Mouse (Mus musculus) cerebellum, postnatal 14 days (tissue): Measurements from ENCODE around the gene Wnt11.

Source experiments
- DNase-seq, 2 experiments: peaks; one replicate each; pipeline ENCODE4 v3.0.0; 2021; ENCODE audit warnings: mixed read lengths in 2 of 2

Gene Wnt11

DNA sequence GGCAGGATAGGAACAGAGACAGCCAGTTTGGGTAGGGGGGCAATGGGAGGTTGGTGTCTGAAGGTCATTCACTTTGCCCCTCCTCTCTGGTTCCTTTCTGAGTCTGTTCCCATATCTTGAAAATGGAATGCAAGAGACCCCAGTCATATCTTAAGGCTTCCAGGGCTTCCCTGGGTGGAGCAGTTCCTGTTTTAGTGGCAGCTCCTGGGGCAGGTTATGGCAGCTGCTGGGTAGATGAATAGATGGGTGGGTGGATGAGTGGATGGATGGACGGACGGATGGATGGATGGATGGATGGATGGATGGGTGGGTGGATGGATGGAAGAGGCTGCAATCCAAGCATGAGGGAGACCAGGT is 32.9 kb downstream of the Wnt11 start:
- no peak for DNase-seq

DNA sequence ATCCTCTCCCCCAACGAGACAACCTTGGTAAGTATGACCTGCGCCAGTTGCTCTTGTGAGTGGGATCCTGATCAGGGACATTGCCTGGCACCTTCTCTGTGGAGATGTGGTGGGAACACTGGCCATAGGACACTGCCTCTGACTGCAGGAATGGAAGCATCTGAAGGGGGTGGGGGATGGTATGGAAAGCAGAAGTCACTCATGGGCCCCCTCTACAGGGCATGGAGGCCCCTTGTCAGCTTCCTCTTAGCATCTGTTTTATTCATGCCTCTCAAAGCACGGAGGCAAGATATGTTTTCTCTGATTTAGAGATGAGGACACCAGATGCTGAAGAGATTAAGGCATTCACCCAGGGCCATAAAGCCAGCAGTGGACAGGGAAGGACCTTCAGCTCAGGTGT is 34.2 kb downstream of the Wnt11 start:
- DNase-seq = no peak

DNA sequence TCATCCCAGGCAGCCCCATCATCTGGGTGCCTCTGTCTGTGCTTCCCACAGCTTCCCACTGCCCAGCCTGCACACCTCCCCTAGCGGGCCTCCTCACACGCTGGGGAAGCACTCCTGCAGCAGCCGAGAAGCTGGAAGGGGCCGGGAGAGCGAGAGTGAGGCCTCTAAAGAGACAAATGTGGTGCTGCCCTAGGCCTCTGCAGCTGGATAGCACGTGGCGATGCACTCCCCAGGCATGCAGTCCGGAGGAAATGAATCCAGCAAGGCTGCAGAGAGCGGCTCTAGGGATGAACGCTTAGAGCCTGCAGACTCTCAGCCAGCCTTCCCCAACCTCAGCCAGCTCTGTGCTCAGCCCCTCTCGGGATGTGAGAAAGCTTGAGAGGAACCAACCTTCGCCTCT is 35.9 kb downstream of the Wnt11 start:
- no peak for DNase-seq

DNA sequence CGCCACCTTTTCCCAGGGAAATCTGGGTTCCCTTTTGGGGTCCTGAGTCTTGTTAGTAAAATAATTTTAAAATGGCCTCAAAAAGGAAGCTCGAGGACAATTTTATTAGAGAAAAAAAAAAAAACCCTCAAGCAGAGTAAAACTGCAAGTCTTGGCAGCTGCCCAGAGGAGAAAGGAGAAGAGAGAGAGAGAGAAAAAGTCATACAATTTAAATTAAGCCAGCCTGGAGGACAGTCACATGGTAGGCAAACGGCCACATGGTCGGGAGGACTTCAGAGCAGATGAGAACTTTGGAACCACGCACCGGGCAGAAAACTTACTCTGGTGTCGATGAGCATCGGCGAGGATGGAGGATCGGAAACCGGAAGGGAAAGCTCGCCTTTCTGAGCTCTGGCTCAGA is 37.0 kb downstream of the Wnt11 start:
- no peak for DNase-seq

DNA sequence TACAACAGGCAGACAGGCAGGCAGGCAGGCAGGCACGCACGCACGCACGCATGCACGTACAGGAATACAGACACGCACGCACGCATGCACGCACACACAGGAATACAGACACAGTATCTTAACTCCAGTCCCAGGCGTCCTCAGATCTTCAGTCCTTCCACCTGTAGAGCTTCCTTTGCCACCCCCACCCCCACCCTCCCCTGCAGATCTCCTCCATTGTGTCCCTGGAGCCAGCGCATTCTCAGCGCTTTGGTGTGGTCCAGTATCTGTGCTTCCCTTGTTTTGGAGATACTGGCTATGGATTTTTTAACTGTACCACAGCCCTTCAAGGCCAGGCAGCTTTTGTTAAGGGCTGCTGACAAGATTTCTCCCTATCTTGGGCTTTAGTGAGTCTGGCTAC is 38.4 kb downstream of the Wnt11 start:
- DNase-seq = no peak

DNA sequence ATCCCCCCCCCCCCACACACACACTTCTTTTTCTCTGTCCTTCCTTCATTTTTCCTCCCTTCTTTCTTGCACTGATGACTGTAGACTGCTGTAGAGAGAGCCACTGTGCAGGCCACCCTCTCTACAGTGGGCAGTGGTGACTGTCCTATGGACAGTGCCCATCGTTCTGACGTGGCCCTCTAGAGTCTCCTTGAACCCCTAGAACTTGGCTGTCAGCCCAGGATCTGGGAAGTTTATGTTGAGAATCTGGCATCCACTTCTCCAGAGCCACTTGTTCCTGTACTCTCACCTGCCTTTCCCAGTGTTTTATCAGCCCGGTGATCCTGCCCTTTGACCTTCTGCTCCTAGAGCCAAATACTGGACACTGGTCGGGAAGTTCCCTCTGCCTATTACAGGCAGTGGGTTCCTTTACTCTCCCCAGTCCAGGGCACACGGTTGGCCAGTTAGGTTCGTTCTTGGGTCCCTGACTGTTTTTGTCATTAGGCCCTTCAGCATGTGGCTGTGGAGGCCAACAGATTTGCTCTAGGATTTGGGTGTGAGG is 39.6 kb downstream of the Wnt11 start:
- no peak for DNase-seq

DNA sequence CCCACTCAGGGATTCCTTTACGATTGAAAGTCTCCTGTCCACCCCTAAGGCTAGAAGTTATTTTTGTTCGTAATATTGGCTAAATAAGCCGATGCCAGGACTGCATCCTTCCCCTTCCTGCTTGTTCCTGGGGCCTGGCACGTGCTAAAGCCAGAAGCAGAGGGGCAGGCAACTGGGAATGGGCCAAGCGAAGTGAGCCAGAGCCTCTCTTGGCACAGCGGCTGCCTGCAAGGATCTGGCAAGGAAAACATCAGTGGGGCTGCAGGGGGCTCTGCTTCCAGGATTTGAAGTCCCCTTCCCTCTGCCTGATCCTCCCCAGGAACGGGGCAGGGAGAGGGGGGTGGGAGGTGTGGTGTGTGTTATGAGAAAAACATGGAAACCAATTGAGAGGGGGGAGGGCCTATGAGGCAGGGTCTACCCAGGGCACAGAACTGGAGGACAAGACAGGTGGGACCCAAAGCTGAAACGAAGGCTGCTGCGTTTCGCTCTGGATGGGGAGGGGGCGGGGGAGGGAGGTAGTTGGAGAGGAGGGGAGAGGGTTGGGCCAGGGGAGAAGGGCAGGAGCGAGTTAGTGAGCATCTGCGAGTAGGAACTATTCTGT is 40.6 kb downstream of the Wnt11 start:
- peak; percentile 84 to 86 for DNase-seq

DNA sequence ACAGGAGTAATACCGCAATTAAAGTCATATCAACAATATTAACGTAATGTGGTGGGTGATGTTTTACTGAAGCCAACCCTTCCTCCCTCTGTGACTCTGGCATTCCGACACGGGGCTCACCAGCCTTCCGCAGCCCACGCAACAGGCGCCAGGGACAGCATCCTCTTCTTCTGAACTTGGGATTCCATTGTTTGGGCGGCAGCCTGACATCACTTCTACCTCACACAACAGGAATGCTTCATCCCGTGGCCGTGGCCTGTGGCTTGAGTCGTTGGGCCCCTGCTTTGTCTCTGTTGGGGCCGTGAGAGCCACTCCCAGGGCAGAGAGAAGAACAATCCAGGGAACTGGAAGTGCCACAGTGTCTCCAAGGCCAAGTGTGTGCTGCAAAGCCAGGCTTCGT is 41.2 kb downstream of the Wnt11 start:
- DNase-seq = no peak

DNA sequence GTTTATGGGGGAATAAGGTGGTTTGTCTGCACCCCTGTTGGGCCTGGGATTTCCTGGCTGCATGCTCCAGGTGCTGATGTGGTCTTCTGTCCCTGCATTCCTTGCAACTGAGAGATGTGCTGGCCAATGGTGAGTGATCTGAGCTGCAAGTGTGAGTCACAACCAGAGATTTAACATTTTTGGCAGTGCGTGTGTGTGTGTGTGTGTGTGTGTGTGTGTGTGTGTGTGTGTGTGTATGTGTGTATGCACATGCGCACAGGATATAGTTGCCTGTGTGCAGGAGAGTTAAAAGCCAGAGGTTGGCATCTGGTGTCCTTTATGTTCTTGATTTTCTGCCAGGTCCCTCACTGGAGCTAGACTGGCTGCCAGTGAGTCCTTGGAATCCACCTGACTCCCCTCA is 44.3 kb downstream of the Wnt11 start:
- no peak for DNase-seq

DNA sequence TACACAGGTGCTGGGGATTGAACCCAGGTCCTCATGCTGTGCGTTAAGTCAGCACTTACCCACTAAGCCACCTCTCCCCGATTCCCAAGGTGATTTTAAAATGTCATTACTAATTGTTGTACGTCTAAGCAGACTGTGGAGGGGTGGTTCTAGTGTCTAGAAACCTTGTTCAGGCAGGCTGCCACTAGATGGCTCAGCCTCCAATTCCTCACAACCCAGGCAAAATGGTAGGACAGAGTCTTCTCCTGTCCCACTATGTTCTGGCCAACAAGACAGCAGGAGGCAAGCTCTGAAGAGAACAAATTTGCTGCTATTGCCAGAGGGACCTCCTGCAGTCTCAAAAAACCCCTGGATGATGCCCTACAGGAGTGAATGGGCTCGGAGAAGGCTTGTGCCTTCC is 47.0 kb downstream of the Wnt11 start:
- peak; percentile 48 to 60 for DNase-seq

DNA sequence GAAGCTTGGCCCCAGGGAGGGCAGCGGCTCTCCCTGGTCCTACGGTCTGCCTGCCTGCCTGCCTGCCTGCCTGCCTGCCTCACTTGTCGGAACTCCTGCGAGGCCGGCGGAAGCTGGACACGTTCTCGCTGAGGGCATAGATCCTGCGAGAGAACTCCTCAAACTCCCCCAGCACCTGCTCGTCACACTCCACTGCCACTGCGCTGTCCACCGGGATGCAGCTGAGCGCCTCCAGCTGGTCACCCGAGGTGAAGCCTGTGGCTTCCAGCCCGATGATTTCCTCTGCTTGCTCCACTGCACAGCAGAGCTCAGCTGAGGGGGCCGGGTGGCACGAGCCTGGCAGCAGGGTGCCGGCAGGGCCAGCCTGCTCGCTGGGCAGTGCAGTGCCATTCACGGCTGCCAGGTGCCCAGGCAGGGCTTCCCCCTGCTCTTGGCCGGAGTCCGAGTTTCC is 52.9 kb downstream of the Wnt11 start:
- DNase-seq = peak; percentile 82 to 88

DNA sequence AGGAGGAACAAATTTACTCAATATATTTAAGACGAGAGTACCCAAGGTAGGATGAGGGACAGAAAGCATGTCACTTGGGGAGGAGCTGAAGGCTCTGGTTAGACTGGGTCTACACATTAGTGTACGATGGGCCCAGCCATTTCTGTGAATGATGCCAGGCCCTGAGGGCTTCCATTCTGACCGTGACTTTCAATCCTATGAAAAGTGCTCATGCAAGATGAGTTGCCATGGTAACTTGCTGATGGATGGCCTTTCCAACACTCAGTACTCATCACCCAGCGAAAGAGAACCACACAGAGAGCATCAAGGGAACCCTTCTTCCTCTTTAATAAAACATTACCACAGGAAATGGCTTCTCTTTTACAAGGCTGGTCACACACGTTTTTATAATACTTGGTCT is 53.9 kb downstream of the Wnt11 start:
- DNase-seq = peak; percentile 42 to 45

DNA sequence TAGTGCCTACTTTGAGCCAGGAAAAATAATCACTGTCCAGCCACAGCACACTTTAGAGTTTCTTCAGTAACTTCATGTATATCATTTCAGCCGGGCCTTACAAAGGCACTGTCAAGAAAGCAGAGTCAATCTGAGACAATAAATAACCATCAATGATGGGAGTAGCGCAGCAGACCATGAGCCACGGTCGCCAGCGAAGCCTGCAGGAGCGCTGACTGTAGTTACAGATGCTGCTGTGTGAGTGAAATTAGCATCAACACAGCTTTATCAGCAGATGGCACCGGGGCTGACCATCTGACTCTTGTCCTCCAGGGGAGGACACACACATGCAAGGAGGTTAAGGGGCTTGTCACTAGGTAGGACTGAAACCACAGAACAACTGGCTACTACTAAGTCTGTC is 54.3 kb downstream of the Wnt11 start:
- peak in 1 of 2 experiments; percentile 33 for DNase-seq

DNA sequence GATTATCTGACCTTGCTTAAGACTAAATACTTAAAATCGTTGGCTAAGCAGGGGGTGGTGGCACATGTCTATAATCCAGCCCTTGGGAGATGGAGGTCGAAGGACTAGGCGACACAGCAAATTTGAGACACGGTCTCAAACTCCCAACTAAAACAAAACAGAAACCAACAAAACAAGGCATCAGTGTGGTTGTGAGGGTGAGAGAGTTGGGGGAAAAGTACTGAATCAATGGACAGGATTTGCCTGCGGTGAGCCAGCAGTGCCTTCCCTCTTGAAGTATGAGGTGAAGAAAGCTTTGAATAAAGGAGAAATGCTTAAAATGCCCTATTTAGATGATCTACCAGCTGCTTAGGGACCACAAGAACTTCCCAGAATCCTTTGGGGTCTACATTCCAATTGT is 58.2 kb downstream of the Wnt11 start:
- DNase-seq = no peak

DNA sequence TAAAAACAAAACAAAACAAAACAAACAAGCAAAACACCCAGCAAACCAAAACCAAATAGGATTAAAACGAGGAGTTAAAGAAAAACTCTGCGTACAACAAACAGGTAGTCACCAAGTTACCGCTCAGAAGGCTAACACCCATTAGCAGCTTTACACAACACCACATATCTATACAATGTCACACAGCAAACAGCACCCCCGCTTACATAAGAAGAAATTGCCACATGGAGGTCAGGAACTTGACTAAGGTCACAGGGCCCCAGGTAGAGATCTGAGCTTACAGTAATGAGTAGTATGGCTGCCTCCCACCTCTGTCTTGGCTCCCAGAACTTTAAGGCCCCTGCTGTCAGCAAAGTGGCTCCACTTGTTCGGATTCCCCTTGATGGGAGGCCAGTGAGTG is 59.4 kb downstream of the Wnt11 start:
- DNase-seq = no peak

DNA sequence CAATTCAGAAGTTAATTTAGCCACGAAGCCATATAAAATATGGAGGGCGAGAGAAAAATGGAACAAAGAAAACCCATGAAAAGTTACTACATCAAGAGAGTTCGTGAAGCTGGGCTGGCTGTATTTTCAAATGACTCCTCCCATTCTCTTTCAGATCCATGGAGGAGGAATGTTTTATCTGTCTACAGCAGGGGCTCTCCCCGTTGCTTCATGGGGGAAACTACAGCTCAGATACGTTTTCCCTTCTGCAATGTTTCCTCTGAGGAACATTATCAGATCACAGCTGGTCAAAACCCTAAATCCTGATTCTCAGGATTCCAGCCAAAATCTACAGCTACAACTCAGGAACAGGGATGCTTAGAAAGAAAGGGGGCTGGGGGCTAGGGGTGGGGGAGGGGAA is 59.9 kb downstream of the Wnt11 start:
- DNase-seq = no peak

DNA sequence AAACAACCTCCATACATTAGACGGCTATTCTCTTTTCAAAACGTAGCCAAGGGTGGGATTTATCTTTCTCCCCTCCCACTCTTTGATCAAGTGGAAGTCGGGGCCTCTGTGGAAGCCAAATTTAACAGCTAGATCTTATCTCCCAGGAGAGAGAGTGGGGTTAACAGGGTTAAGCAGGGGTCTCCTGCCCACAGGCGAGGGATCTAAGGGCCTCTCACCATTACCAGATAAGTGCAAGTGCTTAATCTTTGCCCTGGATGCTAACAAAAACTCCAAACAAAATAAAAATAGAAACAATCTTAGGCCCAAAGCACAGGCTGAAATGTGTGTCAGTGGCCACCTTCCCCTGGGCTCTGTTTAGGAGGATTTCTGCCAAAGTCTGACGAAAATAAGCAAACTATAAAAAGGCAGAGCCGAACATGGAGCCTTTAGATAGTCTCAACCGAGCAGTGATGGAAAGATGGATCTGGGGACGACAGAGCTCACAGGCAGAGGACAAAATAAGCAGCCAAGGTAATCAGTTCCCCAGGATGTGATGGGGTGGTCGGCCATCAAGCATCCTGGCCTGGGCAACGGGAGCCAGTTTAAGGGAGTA is 60.7 kb downstream of the Wnt11 start:
- DNase-seq = no peak

DNA sequence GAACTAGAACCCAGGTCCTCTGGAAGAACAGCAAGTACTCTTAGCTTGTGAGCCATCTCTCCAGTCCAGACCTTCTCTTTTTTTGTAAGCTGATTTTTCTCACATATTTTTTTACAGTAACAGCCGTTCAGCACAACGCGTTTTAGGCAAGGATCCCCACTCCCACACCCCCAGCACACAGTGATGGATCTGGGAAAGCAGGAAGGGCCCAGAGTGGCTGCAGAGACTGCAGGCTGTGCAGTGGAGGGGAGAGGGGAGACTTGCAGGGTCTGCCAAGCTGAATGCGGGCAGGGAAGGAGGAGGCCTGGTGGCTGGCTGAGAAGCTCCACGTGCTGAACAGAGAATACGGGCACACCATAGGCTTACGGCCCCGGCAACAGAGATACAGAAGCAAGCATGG is 62.4 kb downstream of the Wnt11 start:
- DNase-seq = no peak

DNA sequence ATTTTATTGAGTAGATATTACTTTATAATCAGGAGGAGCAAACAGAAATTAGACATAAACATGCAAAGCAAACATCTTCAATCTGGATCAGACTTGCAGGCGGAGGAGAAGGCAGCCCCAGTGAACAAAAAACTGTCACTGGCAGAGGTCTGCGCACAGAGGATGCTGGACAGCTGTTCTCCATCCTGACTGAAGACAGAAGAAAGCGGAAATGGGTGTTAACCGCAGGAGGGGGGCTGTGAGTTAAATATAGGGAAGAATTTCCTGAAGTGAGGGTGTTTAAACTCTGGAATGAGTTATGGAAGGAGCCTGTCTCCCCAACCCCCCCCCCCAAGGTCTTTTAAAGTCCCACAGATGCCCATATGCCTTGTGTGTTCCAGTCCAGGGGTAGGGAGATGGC is 64.9 kb downstream of the Wnt11 start:
- no peak for DNase-seq

DNA sequence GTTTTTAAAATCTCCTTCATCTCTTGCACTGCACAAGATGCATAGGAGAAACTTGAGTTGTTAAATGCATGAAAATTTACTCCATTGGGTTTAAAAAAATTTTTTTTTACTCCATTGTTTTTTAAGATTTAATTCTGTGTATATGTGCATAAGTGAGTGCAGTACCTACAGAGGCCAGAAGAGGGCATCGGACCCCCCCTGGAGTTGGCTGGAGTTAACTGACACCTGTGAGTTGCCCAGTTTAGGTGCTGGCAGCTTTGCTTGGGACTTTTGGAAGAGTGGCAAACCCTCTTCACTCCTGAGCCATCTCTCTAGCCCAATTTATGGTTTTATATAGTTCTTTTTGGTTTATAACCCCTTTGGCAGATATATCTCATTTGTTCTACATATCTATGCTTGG is 66.2 kb downstream of the Wnt11 start:
- peak in 1 of 2 experiments; percentile 46 for DNase-seq

DNA sequence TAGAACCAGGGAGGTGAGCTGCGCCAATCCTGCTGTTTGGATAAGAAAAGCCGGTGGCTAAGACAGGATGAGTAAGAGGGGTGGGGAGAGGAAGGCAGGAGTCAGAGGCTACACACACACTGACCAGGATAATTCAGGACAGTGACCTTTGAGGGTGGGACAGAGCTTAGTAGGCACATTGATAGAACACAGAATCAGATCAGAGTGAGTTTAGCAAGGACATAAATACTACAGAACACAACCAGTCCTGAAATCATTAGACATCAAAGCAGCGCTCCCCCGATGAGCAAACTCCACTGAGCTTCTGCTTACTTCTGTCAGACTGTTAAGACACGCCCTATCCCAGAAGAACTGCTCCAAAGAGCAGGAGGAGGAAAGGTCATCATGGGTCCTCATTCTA is 69.0 kb downstream of the Wnt11 start:
- no peak for DNase-seq
